Mouse (Mus musculus): ENCODE results near the gene Lrrc15. TPM values are rescaled to one million over a fixed set of nuclear protein-coding genes. Genes with fewer than 3 reads are reported as not detected.

Lrrc15 gene
- total RNA-seq, 2 experiments from 2014 or later: 0.12 TPM; not detected in 1

DNA sequence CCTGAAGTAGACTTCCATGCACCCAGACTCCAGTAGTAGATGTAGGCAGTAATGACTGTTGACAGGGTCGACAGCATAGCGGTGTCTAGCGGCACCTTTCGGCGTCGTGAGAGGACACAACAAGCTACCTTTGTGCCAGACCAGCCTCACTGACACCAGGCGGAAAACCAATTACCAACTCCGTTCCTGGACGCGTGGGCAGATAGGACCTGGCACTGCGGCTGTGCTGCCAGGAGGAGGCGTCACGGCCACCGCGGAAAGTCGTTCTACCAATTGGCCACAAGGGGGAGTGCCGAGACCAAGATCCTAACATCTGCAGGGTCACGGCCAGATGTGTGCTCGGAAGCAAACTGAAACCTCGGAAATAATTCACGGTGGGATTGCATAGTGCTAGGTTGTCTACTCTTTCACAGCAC is 31.0 kb downstream of the Lrrc15 start:
- intact Hi-C loops (cut with DNase I): loop anchor here (10.0 kb wide), 1 partner anchor 53 kb away; no protein-coding TSS in a partner anchor
- peak; percentile 70 for DNase-seq

DNA sequence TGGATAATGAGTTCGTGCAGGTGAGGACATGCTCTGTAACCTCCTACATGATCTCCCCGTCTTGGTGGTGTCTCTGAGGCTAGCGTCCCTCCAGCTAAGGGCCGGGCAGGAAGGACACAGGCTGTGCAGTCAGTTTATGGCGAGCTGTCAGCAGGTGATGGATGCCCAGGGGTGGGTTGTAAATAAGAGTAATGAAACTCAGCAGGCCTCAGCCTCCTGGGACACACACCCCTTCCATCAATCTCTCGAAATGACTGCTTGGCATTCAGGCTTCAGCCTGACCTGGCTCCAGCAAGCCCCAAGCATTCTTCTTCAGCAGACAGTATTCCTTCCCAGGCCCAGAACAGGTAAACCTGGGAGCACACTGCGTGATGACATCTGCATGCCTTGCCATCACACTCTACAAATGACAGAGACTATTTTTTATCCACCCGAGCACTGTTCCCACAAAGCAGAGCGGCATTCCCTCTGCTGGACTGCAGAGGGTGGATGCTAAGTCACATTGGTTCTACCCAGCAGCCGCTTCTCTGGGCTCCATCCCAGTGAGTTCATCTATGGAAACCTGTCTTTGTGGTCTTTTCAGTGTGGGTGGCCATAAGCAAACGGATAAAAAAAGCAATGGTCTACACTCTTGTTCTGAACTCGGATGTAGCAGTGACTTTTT is 38.9 kb downstream of the Lrrc15 start:
- no peak for DNase-seq
- intact Hi-C loops (cut with DNase I): no loop called here

DNA sequence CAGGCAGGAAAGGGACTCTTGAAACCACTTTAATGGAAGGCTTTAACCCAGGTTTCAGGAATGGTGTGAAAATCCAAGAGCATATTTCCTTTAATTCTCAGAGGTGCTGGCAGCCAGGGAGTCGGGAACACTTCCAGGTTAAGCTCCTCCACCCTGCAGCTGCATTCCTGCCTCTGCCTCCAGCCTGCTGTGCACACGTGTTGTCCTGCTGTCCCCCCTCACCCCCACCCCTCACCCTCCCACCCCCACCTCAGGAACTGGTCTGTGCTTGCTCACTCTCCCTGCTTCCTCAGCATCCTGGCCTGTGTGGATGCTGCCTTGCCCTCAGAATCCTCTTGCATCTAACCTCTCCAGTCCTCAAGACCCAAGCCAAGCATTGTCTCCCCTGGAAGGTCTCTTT is 41.4 kb downstream of the Lrrc15 start:
- intact Hi-C loops (cut with DNase I): no loop called here
- no peak for DNase-seq

DNA sequence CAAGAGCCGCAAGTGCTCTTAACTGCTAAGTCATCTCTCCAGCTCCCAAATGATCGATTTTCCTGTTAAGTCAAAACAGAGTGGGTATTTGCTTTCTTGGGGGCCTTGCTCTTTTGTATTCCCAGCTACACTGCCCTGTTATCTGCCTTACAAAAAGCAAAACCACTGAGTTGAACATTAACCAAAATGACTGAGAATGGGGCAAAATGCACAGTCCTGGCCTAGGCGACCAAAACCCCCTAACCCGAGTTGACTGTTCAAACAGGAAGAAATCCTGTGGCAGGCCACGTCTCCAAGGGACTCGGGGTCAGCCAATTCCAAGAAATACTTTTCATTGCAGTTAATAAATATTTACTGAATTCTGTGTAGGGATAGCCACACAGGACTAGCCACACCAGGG is 44.3 kb downstream of the Lrrc15 start:
- intact Hi-C loops (cut with DNase I): loop anchor here (10.0 kb wide), 1 partner anchor 604 kb away; no protein-coding TSS in a partner anchor

DNA sequence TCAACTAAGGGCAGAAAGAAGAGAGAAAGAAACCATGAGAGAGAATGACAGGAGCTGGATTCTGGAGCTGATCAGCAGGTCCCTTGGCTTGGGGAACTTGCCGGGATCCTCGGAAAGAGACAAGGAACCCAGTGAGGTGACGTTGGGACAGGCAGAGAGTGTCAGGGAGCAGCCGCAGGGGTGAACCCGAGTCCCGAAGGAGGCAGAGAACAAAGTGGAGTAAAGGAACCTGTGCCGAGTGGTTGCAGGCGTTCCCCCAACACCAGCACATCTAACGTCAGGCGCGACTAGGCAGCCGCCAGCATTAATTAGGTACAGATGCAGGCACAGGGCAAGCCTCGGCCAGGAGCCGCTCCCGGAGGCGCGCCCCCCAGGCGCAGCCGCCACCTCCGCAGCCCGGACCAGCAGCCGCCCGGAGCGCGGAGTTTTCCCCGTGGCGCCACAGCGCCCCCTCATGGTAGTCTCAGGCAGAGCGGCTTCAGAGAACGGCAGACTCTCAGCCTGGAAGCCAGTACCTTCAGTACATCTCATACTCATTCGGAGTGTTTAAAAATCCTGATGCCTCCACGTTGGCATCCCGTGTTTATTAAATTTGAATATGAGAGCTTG is 46.9 kb downstream of the Lrrc15 start:
- peak; percentile 85 for DNase-seq
- intact Hi-C loops (cut with DNase I): loop anchor here (2.0 to 10.0 kb wide), 3 partner anchors 169 to 601 kb away; no protein-coding TSS in a partner anchor

More for the DNA sequence above, 44.3 kb downstream of the Lrrc15 start:
- DNase-seq: no peak

DNA sequence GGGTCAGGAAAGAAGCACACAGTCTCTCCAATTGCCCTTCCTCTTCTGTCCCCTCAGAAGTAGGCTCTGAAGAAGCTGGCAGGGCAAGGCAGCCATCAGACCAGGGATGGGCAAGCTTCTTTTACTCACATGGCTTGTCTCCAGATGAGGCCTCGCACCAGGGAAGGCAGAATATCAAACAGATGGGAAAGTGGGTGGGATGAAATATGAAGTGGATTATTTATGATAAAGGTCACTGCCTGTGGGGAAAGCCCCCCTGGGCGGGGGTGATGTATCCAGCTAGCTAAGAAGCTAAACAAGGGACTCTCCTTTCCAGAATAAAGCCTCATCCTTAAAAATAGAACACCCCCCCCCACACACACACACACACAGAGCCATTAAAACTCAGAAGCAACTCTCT is 47.5 kb downstream of the Lrrc15 start:
- peak; percentile 23 for DNase-seq
- intact Hi-C loops (cut with DNase I): loop anchor here (10.0 kb wide), 1 partner anchor 601 kb away; no protein-coding TSS in a partner anchor

DNA sequence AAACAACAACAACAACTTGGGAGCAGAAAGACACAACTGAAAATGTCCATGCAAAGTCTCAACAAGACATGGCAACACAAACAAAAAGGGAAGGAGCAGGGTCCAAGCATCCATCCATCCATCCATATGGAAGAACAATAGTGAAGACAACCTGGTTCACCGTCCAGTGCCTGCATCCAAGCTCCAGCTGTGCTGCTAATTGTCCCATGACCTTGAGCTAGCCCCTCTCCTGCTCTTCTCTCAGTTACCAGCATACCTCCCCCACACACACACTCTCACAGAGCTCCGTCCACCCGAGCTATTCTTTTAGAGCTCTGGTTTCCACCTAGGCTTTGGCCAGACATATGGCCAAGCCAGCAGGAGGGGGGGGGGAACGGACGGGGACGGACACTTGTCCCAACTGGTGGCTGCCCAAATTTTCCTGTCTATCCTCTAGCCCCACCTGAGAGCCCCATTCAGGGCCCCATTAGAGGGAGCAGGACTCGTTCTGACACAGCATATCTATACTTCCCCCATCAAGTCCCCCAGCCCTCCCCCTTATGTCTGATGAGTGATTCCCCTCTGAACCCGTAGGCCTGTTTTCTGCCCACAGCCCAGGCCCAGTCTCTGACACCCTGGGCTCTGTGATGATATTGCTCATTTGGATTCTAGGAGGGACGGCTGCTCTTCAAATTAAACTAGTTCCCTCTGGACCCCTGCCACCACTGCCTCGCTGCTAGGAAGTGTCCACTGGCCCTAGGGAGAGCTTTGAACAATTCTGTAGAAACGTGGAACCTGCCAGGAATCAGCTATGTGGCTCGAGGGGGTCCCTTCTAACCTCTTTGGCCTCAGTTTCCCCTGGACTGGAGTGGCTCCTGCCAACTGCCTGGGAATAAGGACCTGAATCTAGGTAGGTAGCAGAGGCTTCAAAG is 48.2 kb downstream of the Lrrc15 start:
- DNase-seq: peak; percentile 45
- intact Hi-C loops (cut with DNase I): loop anchor here (10.0 kb wide), 1 partner anchor 600 kb away; no protein-coding TSS in a partner anchor

DNA sequence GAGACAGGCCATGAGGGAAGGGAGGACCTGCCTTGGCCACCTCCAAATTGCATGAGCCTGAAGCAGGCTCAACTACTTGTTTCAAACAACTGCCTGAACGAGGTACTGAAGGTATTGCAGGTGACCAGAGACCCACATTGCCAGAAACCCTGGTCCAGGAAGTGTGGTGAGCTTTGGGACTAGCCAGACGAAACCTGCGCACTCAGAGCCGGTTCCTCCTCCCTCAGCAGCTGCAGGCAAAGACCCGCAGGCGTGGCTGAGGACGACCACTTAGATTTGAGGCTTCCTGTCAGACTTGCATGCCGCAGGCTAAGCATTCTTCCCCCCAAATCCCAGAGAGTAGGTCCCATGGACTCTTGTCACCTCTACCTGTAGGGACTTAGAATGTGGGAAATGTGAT is 49.0 kb downstream of the Lrrc15 start:
- intact Hi-C loops (cut with DNase I): loop anchor here (10.0 kb wide), 1 partner anchor 599 kb away; no protein-coding TSS in a partner anchor
- no peak for DNase-seq

DNA sequence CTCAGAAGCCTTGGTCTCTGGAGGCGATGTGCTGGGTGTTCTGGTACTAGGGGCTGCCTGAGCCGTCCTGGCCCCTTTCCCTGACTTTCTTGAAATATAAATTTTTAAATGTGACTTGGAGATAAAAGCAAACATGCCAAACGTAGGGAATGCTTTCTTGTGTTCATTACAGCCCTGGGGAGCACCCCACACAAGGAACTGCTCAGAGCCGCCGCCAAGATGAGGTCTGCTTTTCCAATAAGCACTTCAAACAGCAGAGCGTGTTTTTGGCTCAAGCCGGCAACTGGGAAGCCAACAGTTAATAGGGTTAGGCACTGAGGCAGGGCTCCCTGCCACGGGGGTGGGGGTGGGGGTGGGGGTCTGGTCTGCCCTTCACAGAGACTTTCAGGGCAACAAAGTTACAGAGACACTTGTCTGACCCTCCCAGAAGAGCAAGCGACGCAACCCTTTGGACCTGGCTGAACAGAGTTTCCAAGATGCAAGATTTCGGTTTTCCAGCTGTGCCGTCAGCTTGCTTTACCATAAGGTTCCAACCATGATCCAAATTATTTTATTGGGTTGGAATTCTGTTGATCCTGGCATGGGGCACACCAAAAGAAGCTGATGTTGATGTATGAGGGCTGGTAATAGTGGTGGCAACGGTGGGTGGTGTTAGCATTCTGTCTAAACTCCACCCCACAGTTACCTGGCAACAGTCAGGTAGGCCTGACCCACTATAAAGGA is 51.0 kb downstream of the Lrrc15 start:
- intact Hi-C loops (cut with DNase I): loop anchor here (10.0 kb wide), 1 partner anchor 597 kb away; no protein-coding TSS in a partner anchor
- peak; percentile 48 for DNase-seq

DNA sequence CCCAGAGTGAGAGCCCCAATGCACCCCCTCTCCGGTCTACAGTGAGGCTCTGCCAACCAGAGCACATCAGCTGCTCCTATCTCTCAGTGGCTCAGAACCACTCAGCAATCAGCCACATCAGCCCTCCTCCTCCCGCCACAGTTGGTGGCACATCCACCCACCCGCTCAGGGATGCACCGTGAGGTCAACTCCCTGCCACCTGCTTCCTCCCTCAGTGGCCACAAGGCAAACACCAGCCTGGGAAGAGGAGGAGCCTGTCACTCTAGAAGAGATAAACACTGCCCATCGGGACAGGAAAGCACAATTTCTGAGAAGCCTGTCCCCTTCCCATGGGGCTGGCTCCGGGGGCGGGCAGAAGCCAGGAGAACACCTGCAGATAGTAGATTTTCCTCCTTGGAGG is 55.7 kb downstream of the Lrrc15 start:
- intact Hi-C loops (cut with DNase I): no loop called here

DNA sequence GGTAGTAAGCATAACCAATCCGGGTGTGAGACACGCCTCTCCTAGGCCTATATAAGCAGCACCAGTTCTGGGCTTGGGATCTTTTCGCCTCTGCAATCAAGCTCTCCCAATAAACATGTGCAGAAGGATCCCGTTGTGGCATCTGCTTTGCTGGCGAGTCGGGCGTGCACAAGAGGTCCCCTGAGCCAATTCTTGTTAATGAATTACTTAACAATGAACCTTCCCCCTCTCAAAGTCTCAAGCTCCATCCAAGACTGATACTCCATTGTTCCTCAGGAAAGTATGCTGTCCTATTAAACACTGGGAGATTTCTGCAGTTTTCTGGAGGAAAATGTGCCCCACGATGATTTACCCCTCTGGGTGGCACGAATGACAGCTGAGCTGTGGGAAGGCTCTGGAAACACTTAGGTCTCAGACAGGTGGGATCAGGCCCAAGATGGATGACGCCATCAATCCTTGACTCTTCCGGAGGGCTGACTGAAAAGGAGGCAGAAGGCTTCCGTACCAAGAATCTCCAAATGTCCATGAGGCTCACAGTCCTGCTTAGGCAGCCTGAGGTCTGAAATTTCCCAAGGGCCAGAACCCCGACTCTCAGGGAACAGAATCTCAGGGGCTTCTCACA is 61.8 kb downstream of the Lrrc15 start:
- no peak for DNase-seq
- intact Hi-C loops (cut with DNase I): no loop called here

More for the DNA sequence above, 55.7 kb downstream of the Lrrc15 start:
- DNase-seq: no peak

Other genes starting within 250 kb of the Lrrc15 start
- gene Hes1, start 218.9 kb downstream of the Lrrc15 start, total RNA-seq (2021): 10 to 100 TPM; 15.9 to 19.1 TPM
- not detected for gene Cpn2, start 15.8 kb downstream of the Lrrc15 start, total RNA-seq (2021)
- gene Gp5, start 27.5 kb upstream of the Lrrc15 start, total RNA-seq (2021): under 1 TPM; 0.30 to 0.62 TPM
- 10 to 100 TPM; 75.4 to 83.1 TPM for gene Atp13a3, start 122.7 kb upstream of the Lrrc15 start, total RNA-seq (2021)

All from left cerebral cortex, postnatal 4 days (tissue).